Mouse (Mus musculus): ENCODE results near the gene Kcnk1. TPM values are rescaled to one million over a fixed set of nuclear protein-coding genes. Genes with fewer than 3 reads are reported as not detected.

The Kcnk1 gene
- polyA plus RNA-seq, 1 experiment from 2014 or later = 62.4 TPM

DNA sequence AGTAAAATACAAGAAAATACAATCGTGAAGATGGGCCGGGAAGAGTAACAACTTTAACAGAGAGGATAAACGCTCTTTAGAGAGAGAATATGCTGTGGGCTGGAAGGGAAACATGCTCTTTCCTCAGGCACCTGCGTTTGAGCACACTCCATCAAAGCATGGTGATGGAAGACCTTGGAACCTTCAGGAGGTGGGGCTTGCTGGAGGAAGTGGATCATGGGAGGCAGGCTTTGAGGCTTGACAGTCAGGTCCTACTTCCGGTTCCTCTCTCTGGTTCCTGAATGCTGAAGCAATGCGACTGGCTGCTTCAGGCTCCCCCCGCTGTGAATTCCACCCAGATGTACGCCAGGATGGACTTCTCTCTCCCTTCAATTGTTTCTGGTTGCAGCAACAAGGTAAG lies 34.9 kb upstream of the Kcnk1 start:
- ATAC-seq (no peak), DNase-seq (ENCODE audit: low read depth, low spot score) (no peak)
- POLR2A ChIA-PET = no interaction called here
- no peaks in the 10 kb centered on the region for H3K27me3 ChIP-seq
- TF ChIP-seq CTCF (IDR thresholded peaks at IDR 0.05) = no peak
- CTCF ChIA-PET = no interaction called here
- in situ Hi-C loops (cut with MboI; ENCODE audit: low pct_unique_long_range_greater_than_20kb) = no loop called here

DNA sequence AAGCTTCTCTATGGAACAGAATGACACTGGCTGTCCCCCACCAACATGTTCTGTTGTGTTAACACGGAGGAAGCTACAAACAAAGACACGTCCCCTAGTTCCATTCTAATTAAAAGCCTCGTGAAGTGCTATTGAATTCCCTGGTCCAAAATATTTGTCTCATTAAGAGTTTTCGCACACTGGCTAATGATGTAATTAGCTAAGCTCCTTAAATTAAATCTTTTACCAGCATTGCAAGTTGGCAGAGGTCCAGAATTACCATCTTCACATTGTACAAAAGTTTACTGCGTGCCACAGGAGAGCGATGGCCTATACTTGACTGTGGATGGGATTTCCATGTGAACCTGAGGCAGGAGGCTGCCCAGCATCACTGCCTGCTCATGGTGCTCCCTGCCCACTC lies 33.2 kb upstream of the Kcnk1 start:
- no peak for TF ChIP-seq CTCF (IDR thresholded peaks at IDR 0.05)
- in situ Hi-C loops (cut with MboI; ENCODE audit: low pct_unique_long_range_greater_than_20kb) = no loop called here
- ATAC-seq = no peak
- ChIA-PET POLR2A (interaction anchor here (0.9 kb wide), 1 partner anchor 100 kb away, joined by 3 read pairs; no protein-coding TSS in a partner anchor), CTCF (interaction anchor here (1.2 kb wide), 1 partner anchor 26 kb away, joined by 4 read pairs; no protein-coding TSS in a partner anchor)
- no peak for DNase-seq (ENCODE audit: low read depth, low spot score)
- H3K27me3 ChIP-seq = no peaks in the 10 kb centered on the region

GRCm38 (mm10) chr8:125963807-125964211 lies 31.2 kb upstream of the Kcnk1 start:
- POLR2A ChIA-PET = no interaction called here
- no peak for DNase-seq (ENCODE audit: low read depth, low spot score)
- no peak for TF ChIP-seq CTCF (IDR thresholded peaks at IDR 0.05)
- CTCF ChIA-PET = interaction anchor here (1.0 kb wide), 1 partner anchor 31 kb away, joined by 3 read pairs; the partner anchor contains the start of gene Kcnk1
- in situ Hi-C loops (cut with MboI; ENCODE audit: low pct_unique_long_range_greater_than_20kb) = no loop called here
- no peak for ATAC-seq
- H3K27me3 ChIP-seq = no peaks in the 10 kb centered on the region

DNA sequence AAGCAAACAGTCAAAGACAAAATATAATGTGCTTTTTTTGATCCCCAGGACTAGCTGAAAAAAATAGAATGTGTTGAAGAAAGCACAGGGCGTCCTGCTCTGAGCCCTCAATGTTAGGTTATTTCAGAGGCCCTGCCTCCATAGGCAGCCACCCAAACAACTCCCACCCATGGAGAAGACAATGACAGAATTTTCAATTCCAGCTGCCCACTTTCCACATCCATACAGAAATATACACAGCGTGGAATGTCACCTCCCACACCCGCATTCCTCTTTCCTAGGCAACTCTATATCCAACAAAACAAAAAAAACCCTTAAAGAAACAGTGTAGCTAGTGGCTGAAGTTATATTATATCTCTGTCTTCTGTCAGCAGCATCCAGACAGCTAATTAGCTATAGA lies 23.6 kb upstream of the Kcnk1 start:
- in situ Hi-C loops (cut with MboI; ENCODE audit: low pct_unique_long_range_greater_than_20kb) = no loop called here
- TF ChIP-seq CTCF (IDR thresholded peaks at IDR 0.05) = no peak
- CTCF ChIA-PET = interaction anchor here (0.8 kb wide), 1 partner anchor 109 kb away, joined by 4 read pairs; no protein-coding TSS in a partner anchor

DNA sequence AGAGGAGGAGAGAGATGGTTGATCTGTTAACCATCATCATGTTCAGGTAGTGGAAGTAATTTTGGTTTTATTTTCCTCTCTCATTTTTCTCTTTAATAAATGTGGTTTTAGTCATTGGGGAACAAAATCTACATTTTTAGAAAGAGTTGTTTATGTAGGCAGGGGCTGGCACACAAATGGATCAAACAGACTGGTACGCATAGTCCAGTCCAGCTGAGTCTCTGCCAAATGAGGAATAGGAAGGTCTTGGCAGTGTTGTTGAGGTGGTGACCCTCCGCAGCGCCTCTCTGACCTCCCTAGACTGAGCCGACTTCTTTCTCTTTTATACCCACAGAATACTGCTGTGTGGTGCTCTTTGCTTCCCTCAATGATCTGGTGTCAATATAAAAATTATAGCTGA lies 19.0 kb upstream of the Kcnk1 start:
- in situ Hi-C loops (cut with MboI; ENCODE audit: low pct_unique_long_range_greater_than_20kb) = no loop called here
- CTCF ChIA-PET = interaction anchor here (0.8 to 1.4 kb wide), 2 partner anchors 20 to 103 kb away, joined by 3 to 4 read pairs; no protein-coding TSS in a partner anchor
- ATAC-seq (no peak), DNase-seq (ENCODE audit: low read depth, low spot score) (no peak)
- TF ChIP-seq CTCF (IDR thresholded peaks at IDR 0.05) = no peak
- no peaks in the 10 kb centered on the region for H3K27me3 ChIP-seq
- POLR2A ChIA-PET = no interaction called here

More for the DNA sequence above, 23.6 kb upstream of the Kcnk1 start:
- POLR2A ChIA-PET = no interaction called here
- ATAC-seq (no peak), DNase-seq (ENCODE audit: low read depth, low spot score) (no peak)
- no peaks in the 10 kb centered on the region for H3K27me3 ChIP-seq

GRCm38 (mm10) chr8:125980826-125981225 lies 14.1 kb upstream of the Kcnk1 start:
- H3K27me3 ChIP-seq = no peaks in the 10 kb centered on the region
- DNase-seq (ENCODE audit: low read depth, low spot score) (no peak), ATAC-seq (no peak)
- POLR2A ChIA-PET = no interaction called here
- in situ Hi-C loops (cut with MboI; ENCODE audit: low pct_unique_long_range_greater_than_20kb) = no loop called here
- CTCF ChIA-PET = no interaction called here
- TF ChIP-seq CTCF (IDR thresholded peaks at IDR 0.05) = no peak

GRCm38 (mm10) chr8:125983515-125983914 lies 11.5 kb upstream of the Kcnk1 start:
- in situ Hi-C loops (cut with MboI; ENCODE audit: low pct_unique_long_range_greater_than_20kb) = no loop called here
- no peak for ATAC-seq
- no peak for TF ChIP-seq CTCF (IDR thresholded peaks at IDR 0.05)
- H3K27me3 ChIP-seq = no peaks in the 10 kb centered on the region
- POLR2A ChIA-PET = no interaction called here
- DNase-seq (ENCODE audit: low read depth, low spot score) = no peak
- CTCF ChIA-PET = no interaction called here

DNA sequence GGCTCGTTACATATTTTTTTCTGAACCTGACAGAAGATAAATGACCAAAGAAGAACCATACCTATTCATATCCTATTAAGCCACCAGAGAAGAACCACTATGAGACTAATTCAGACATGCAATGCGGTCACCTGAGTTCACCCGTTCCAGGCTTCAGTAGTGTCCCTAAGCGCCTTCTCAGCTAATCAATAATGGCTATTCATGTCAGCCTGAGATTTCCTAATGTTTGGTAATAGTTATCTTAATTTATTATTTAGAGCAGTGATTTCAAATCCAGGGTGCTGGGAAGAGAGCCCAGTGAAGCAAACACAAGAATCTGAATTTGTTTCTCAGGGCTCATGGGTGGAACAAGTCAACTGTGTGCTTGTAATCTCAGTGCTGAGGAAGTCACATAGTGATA lies 10.8 kb upstream of the Kcnk1 start:
- ChIA-PET POLR2A (no interaction called here), CTCF (no interaction called here)
- TF ChIP-seq CTCF (IDR thresholded peaks at IDR 0.05) = no peak
- DNase-seq (ENCODE audit: low read depth, low spot score) (no peak), ATAC-seq (no peak)
- H3K27me3 ChIP-seq = no peaks in the 10 kb centered on the region
- in situ Hi-C loops (cut with MboI; ENCODE audit: low pct_unique_long_range_greater_than_20kb) = no loop called here

- ATAC-seq (no peak), DNase-seq (ENCODE audit: low read depth, low spot score) (no peak)
- TF ChIP-seq CTCF (IDR thresholded peaks at IDR 0.05) = no peak
- H3K27me3 ChIP-seq = no peaks in the 10 kb centered on the region
- CTCF ChIA-PET = no interaction called here
- in situ Hi-C loops (cut with MboI; ENCODE audit: low pct_unique_long_range_greater_than_20kb) = no loop called here
- POLR2A ChIA-PET = no interaction called here
These were observed 9.6 kb upstream of the Kcnk1 start for GRCm38 (mm10) chr8:125985364-125985763.

DNA sequence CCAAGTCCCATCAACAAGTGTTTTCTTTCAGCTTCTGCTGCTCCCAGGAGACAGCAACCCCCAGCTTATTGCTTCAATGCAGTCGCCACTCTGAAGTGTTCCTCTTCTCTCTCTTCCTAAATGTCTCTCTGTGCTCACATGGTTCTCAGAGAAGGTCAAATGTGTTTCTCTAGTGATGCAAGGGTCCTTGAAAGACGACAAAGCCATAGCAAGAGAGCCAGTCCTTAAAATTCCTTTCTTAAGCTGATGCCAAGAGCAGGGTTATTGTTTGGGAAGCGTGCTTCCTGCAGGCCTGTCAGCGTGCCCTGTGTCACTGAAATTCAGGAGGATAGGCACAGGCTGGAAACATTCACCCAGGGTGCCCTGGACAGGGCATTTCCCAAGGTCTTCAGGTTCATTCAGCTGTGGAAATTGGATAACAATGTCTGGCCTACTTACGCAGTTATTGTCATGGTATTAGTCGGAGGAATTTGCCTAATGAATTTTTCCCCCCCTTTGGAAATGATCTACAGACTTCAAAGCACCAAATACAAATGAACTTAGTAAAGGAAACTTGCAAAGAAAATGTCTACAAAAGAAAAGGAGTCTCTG lies 7.9 kb upstream of the Kcnk1 start:
- peak; percentile 66 for DNase-seq (ENCODE audit: low read depth, low spot score)
- ATAC-seq = peak; percentile 71
- in situ Hi-C loops (cut with MboI; ENCODE audit: low pct_unique_long_range_greater_than_20kb) = no loop called here
- ChIA-PET CTCF (interaction anchor here (1.2 kb wide), 1 partner anchor 93 kb away, joined by 5 read pairs; no protein-coding TSS in a partner anchor), POLR2A (no interaction called here)
- H3K27me3 ChIP-seq = no peaks in the 10 kb centered on the region
- no peak for TF ChIP-seq CTCF (IDR thresholded peaks at IDR 0.05)

- ATAC-seq (no peak), DNase-seq (ENCODE audit: low read depth, low spot score) (no peak)
- POLR2A ChIA-PET = no interaction called here
- in situ Hi-C loops (cut with MboI; ENCODE audit: low pct_unique_long_range_greater_than_20kb) = no loop called here
- CTCF ChIA-PET = no interaction called here
- H3K27me3 ChIP-seq = no peaks in the 10 kb centered on the region
- TF ChIP-seq CTCF (IDR thresholded peaks at IDR 0.05) = no peak
These were observed 7.0 kb upstream of the Kcnk1 start for GRCm38 (mm10) chr8:125987996-125988395.

- DNase-seq (ENCODE audit: low read depth, low spot score) (no peak), ATAC-seq (no peak)
- in situ Hi-C loops (cut with MboI; ENCODE audit: low pct_unique_long_range_greater_than_20kb) = no loop called here
- CTCF ChIA-PET = no interaction called here
- TF ChIP-seq CTCF (IDR thresholded peaks at IDR 0.05) = no peak
- H3K27me3 ChIP-seq = no peaks in the 10 kb centered on the region
- POLR2A ChIA-PET = no interaction called here
These were observed 1.3 kb upstream of the Kcnk1 start for GRCm38 (mm10) chr8:125993636-125994035.
